In the genomic region with DNA sequence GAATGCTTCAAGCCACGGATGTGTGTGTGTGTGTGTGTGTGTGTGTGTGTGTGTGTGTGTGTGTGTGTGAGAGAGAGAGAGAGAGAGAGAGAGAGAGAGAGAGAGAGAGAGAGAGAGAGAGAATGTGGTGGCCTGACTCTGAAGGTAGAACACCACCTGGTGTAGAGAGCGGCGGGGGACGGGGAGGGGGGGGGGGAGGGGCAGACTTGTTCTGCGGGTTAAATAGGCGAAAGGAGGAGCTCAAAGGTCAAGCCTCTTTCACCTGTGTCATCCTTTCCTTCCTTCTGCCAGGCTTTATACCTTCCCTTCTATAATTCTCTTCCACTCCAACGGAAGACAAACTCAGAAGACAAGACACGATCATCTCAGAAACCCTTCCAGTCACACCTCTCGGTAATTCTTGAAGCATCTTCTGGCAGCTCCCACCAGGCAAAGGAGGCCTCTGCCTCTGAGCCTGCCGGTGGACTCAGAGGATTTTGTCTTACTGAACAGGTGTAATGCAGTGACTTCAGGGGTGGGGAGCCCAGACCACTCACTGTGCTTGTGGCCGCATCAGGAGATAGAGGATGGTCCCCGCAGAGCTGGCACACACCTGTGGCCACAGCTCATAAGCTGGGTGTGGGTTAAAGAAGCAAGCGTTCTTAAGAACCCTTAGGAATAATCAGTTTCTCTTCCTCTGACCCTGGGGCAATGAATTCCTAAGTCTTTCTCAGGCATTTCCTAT, we compare ENCODE assay signal across 8 mouse cellular contexts. TPM values are rescaled to one million over a fixed set of nuclear protein-coding genes. Genes with fewer than 3 reads are reported as not detected.
DNase-seq lines count a peak whose midpoint lies in the region; ATAC-seq and TF ChIP-seq lines count a peak whose summit lies in the region.

No protein-coding gene starts in this region.

- no peak for TF ChIP-seq EP300 in heart, adult 2 months (IDR thresholded peaks at IDR 0.05; ENCODE audit: insufficient read depth, low read depth, low read length)

- CTCF ChIA-PET in Patski (lab: Charles Lee): interaction anchor here (1.2 to 2.2 kb wide), 8 partner anchors 9 to 142 kb away, joined by 3 to 10 read pairs (median 4); no protein-coding TSS in a partner anchor

- WGBS in heart, adult 2 months: 39% methylated on average over 10 of the region's 13 CpGs
- 20% methylated on average over 10 of the region's 13 CpGs for WGBS in hindbrain, embryonic 11.5 days
- 23% methylated on average over 12 of the region's 13 CpGs for WGBS in midbrain, embryonic 11.5 days

- H3K4me2 ChIP-seq in hindbrain, embryonic 11.5 days (replicated peaks; ENCODE audit: low read depth, low read length): peak overlapping the region; percentile 65
- H3K4me2 ChIP-seq in midbrain, embryonic 11.5 days: peak overlapping the region; percentile 92

- no peak for TF ChIP-seq CTCF in heart, adult 2 months (IDR thresholded peaks at IDR 0.05)
- TF ChIP-seq CTCF in Patski (IDR thresholded peaks at IDR 0.05): no peak

- no peaks in the 10 kb centered on the region for H3K27me3 ChIP-seq in heart, adult 2 months (ENCODE audit: control insufficient read depth, insufficient read depth, low read length)
- H3K27me3 ChIP-seq in Patski: no peaks in the 10 kb centered on the region
- peaks cover 3% of the 10 kb centered on the region for H3K27me3 ChIP-seq in hindbrain, embryonic 11.5 days (ENCODE audit: control insufficient read depth, insufficient read depth, low read length)
- H3K27me3 ChIP-seq in midbrain, embryonic 11.5 days (ENCODE audit: control insufficient read depth, insufficient read depth, low read length): peaks cover 8% of the 10 kb centered on the region

- H3K9me3 ChIP-seq in hindbrain, embryonic 11.5 days (ENCODE audit: control insufficient read depth, low read length): no peaks in the 10 kb centered on the region
- H3K9me3 ChIP-seq in midbrain, embryonic 11.5 days (ENCODE audit: control insufficient read depth, low read length): no peaks in the 10 kb centered on the region

- TF ChIP-seq POLR2A in heart, adult 2 months (IDR thresholded peaks at IDR 0.05; ENCODE audit: insufficient read depth, low read depth, low read length): no peak

- H3K9ac ChIP-seq in heart, adult 2 months (ENCODE audit: low read depth, low read length): no peak overlapping the region
- no peak overlapping the region for H3K9ac ChIP-seq in hindbrain, embryonic 11.5 days (ENCODE audit: low read depth, low read length)
- no peak overlapping the region for H3K9ac ChIP-seq in midbrain, embryonic 11.5 days (ENCODE audit: low read length)

- peak; percentile 22 for ATAC-seq in Patski
- no peak for ATAC-seq in hindbrain, embryonic 11.5 days (ENCODE audit: low FRiP score)
- ATAC-seq in midbrain, embryonic 11.5 days (ENCODE audit: low FRiP score): peak; percentile 33

- intact Hi-C loops in heart, adult 2 months (cut with DNase I): loop anchor here (2.0 kb wide), 1 partner anchor 90 kb away; no protein-coding TSS in a partner anchor
- intact Hi-C loops in heart, postnatal 36 days (cut with DNase I): loop anchor here (5.0 kb wide), 2 partner anchors 40 to 90 kb away; no protein-coding TSS in a partner anchor

- in situ Hi-C loops in Patski (cut with MboI; ENCODE audit: low pct_unique_long_range_greater_than_20kb): no loop called here

- DNase-seq in heart, adult 2 months: no peak
- DNase-seq in heart, postnatal 36 days: no peak
- no peak for DNase-seq in Patski (ENCODE audit: low read depth, low spot score)
- peak; percentile 24 for DNase-seq in hindbrain, embryonic 11.5 days (ENCODE audit: low spot score)
- no peak for DNase-seq in midbrain, embryonic 11.5 days (ENCODE audit: low spot score, missing footprints)
- DNase-seq in spleen, postnatal 36 days (ENCODE audit: low spot score in 2 of 2): no peak
- no peak for DNase-seq in left cerebral cortex, adult 18-20 months (ENCODE audit: low spot score in 2 of 2)
- DNase-seq in layer of hippocampus, postnatal 36 days: no peak

- no peaks in the 10 kb centered on the region; the same call in 1 of the 2 replicates for H3K36me3 ChIP-seq in heart, adult 2 months (ENCODE audit: control insufficient read depth, insufficient read depth, low read length)
- H3K36me3 ChIP-seq in hindbrain, embryonic 11.5 days (ENCODE audit: control insufficient read depth, insufficient read depth, low read length): no peaks in the 10 kb centered on the region
- H3K36me3 ChIP-seq in midbrain, embryonic 11.5 days (ENCODE audit: control insufficient read depth, insufficient read depth, low read length): no peaks in the 10 kb centered on the region

- H3K27ac ChIP-seq in heart, adult 2 months: peak overlapping the region; percentile 60
- no peak overlapping the region for H3K27ac ChIP-seq in hindbrain, embryonic 11.5 days (ENCODE audit: low read depth, low read length)
- H3K27ac ChIP-seq in midbrain, embryonic 11.5 days (ENCODE audit: low read depth, low read length): no peak overlapping the region

- H3K4me3 ChIP-seq in heart, adult 2 months: peak overlapping the region; percentile 77
- H3K4me3 ChIP-seq in hindbrain, embryonic 11.5 days (ENCODE audit: low read depth, low read length): peak overlapping the region; percentile 38
- H3K4me3 ChIP-seq in midbrain, embryonic 11.5 days (ENCODE audit: low read depth, low read length): peak overlapping the region; percentile 45

- H3K4me1 ChIP-seq in heart, adult 2 months (ENCODE audit: control insufficient read depth, insufficient read depth, low read length): peaks cover 2% of the 10 kb centered on the region
- no peaks in the 10 kb centered on the region; the same call in 1 of the 2 replicates for H3K4me1 ChIP-seq in hindbrain, embryonic 11.5 days (replicated peaks; ENCODE audit: control insufficient read depth, insufficient read depth, low read length)
- peaks cover 3% of the 10 kb centered on the region; the same call in 1 of the 2 replicates for H3K4me1 ChIP-seq in midbrain, embryonic 11.5 days (ENCODE audit: control insufficient read depth, insufficient read depth, low read length)

- POLR2A ChIA-PET in Patski (lab: Charles Lee): interaction anchor here (0.8 to 0.9 kb wide), 2 partner anchors 11 to 43 kb away, joined by 4 to 5 read pairs; no protein-coding TSS in a partner anchor

- no peaks in the 10 kb centered on the region for H3K79me2 ChIP-seq in heart, adult 2 months (replicated peaks; ENCODE audit: control insufficient read depth, insufficient read depth, low read length)

RNA-seq across cellular contexts. Expression of gene Stard13, which starts 0.9 kb away (rescaled TPM):
- total RNA-seq in heart, adult 2 months (2021): 10 to 100 TPM; 22.1 to 24.4 TPM
- polyA plus RNA-seq in heart, adult 2 months (2012; rRNA removed): 9.9 and 16.4 TPM in 2 replicates
- 10 to 100 TPM; 24.1 to 25.0 TPM for total RNA-seq in heart, postnatal 36 days (2021)
- polyA plus RNA-seq in Patski (2021): 59.4 TPM
- 4.1 and 4.3 TPM in 2 replicates for polyA plus RNA-seq in hindbrain, embryonic 11.5 days (2014; fragmentation: Nextera tagmentation; extraction: Ambion mirVana)
- 2.8 and 2.9 TPM in 2 replicates for polyA plus RNA-seq in midbrain, embryonic 11.5 days (2014; fragmentation: Nextera tagmentation; extraction: Ambion mirVana)
- total RNA-seq in left cerebral cortex, adult 18-20 months (2021): 10 to 100 TPM; 12.1 to 12.9 TPM
- total RNA-seq in layer of hippocampus, postnatal 36 days (2021): 10 to 100 TPM; 15.5 to 22.0 TPM
